Mouse (Mus musculus) T-helper 17 cell (primary cell): ENCODE measurements at regions not wholly inside any gene's neighbourhood (a gene's known extent, or its start where the extent isn't known, plus 50 kb on each side); places are given as distances from the start of the nearest gene placed in this dataset.

ENCODE experiments used
- in situ Hi-C, 2 experiments: fragments of 300-600 bp; cut with MboI, MseI; formaldehyde crosslinking; loops; 1 replicate in 1 of 2; 2 replicates in 1 of 2; pipeline ENCODE4 v1.15.1; 2025; ENCODE audit warnings: high pct_unique_total_duplicates in 2 of 2

DNA sequence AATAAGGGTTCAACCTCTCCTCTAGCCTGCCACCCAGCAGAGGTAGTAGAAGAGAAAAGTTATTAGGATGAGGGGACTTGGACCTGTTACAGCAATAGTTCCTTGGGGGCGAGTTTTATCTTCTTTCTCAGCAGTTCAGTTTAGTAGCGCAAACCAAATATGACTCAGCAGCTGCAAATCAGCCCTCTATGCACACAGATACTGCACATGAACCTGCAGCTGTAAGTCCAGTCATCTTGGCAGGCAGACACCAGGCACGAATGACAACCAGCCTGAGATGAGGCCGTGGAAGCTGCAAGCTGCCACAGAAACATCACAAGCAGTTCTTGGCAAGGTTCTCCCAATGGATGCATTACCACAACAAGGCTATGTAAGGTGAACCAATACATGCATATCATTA, 327.0 kb upstream of the Akr1e1 start:
- in situ Hi-C loops = loop anchor here (25.0 kb wide), 2 partner anchors 801 to 976 kb away; no protein-coding TSS in a partner anchor

DNA sequence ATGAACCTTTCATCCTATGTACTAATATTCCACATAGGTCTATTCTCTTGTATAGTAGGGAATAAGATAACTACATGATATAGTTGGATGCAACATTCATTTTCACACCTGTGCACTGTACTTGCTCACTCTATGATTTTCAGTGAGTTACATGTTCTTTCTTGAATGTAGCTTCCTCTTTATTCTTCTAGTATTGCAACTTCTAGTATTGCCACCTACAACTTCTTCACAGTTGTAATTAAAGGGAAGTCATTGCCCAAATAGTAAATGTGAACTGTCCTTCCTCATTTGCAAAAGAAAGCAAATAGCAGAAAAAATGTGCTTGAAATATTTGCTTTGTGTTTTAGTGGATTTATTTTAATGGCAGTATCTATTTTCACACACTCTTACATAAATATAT, 330.9 kb upstream of the Akr1e1 start:
- in situ Hi-C loops = loop anchor here (25.0 kb wide), 2 partner anchors 797 to 972 kb away; no protein-coding TSS in a partner anchor

DNA sequence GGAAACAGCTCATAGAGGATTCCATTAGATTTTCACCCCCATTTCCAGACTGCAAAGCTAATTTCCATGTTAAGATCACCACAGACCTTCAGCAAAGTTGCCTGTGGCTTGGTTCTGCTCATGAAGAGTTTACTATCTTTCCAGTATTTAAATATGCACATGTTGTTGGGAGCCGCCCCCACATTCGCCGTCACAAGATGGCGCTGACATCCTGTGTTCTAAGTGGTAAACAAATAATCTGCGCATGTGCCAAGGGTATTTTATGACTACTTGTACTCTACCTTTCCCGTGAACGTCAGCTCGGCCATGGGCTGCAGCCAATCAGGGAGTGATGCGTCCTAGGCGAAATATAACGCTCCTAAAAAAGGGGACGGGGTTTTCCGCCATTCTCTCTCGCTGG, 333.5 kb upstream of the Akr1e1 start:
- in situ Hi-C loops = loop anchor here (25.0 kb wide), 2 partner anchors 795 to 970 kb away; no protein-coding TSS in a partner anchor

GRCm38 (mm10) chr13:4943046-4943445, 334.1 kb upstream of the Akr1e1 start:
- in situ Hi-C loops = loop anchor here (25.0 kb wide), 2 partner anchors 794 to 969 kb away; no protein-coding TSS in a partner anchor

GRCm38 (mm10) chr13:4955384-4955783, 346.4 kb upstream of the Akr1e1 start:
- in situ Hi-C loops = no loop called here

DNA sequence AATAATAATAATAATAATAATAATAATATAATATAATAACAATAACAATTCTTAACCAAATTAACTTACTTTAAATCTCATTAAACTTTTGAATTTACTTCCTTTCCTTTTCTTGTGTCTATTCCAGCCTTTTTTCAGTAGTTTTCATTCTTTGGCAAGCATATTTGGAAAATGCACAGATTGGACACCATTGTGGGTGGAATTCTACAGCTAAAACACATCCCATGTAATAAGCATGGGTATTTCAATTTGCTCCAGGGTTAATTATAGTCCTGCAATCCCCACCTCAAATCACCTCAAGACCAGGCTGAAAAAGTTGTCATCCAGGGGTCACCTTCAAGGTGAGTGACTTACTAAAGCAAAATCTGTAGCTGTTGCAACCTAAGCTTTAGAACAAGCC, 355.9 kb upstream of the Akr1e1 start:
- in situ Hi-C loops = loop anchor here in 1 of 2 experiments (5.0 kb wide), 2 partner anchors 42 to 48 kb away; no protein-coding TSS in a partner anchor

- in situ Hi-C loops = loop anchor here in 1 of 2 experiments (5.0 kb wide), 1 partner anchor 42 kb away; no protein-coding TSS in a partner anchor
Observed at GRCm38 (mm10) chr13:4970081-4970892, 361.3 kb upstream of the Akr1e1 start.

GRCm38 (mm10) chr13:4971472-4972067, 362.6 kb upstream of the Akr1e1 start:
- in situ Hi-C loops = loop anchor here in 1 of 2 experiments (5.0 kb wide), 1 partner anchor 41 kb away; no protein-coding TSS in a partner anchor

DNA sequence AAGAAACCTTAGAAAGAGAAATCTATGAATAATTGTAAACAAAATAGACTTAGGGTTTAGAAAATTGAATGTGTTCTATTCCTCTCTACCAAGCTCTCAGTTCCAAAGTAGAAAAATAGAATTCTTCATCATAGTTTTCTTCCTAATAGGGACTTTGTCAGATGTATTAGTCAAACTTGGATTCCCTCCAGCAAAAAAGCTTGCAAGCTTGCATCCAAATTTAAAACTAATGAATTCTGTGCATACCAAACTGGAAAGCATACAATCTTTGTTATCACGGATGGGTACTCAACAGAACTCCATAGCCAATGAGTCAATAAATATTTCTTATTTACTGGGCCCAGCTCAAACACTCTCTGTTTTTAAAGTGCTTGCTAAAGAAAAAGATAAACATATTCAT, 383.9 kb upstream of the Akr1e1 start:
- in situ Hi-C loops = no loop called here

- in situ Hi-C loops = loop anchor here in 1 of 2 experiments (5.0 kb wide), 1 partner anchor 41 kb away; no protein-coding TSS in a partner anchor
Observed at GRCm38 (mm10) chr13:5008296-5008695, 399.3 kb upstream of the Akr1e1 start.

DNA sequence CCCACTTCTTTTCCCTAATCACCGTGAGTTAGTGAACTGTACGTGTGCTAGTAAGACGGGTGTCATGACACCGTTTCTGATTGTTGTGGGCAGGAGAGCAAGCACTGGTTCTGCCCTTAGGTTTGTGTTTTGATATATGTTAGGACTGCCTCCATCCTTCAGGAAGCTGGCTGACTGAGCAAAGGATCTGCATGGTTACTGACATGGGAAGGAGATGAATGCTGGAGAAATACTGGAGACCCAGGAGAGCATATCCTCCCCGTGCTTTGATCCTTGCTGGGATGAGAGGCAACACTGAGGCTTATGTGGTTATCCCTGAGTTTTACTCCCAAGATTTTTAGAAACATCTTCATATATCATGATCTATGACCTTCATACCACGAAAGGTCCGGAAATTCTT, 413.5 kb upstream of the Akr1e1 start:
- in situ Hi-C loops = no loop called here

- in situ Hi-C loops = no loop called here
Observed at GRCm38 (mm10) chr13:5059859-5060258, 450.9 kb upstream of the Akr1e1 start.

DNA sequence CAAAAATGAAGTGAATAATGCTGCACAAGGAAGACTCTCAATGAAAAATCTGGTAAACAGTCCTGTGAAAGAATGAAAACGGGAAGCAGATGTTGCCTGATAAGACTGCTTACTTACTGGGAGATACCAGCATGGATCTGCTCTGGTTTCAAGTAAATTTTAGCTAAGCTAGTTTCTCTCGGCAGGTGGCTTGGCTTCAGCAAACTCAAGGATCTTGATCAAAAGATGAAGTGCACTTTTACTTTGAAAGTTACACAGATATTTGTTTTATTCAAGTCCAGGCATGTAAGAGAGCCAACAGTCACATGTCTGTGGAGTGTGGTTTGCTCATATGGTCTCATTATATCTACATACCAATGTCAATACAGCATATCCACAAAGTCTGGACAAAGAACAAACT, 451.5 kb upstream of the Akr1e1 start:
- in situ Hi-C loops = no loop called here

- in situ Hi-C loops = no loop called here
Observed at GRCm38 (mm10) chr13:5107454-5107853, 498.5 kb upstream of the Akr1e1 start.

- in situ Hi-C loops = no loop called here
Observed at GRCm38 (mm10) chr13:5154911-5155310, 545.9 kb upstream of the Akr1e1 start.

DNA sequence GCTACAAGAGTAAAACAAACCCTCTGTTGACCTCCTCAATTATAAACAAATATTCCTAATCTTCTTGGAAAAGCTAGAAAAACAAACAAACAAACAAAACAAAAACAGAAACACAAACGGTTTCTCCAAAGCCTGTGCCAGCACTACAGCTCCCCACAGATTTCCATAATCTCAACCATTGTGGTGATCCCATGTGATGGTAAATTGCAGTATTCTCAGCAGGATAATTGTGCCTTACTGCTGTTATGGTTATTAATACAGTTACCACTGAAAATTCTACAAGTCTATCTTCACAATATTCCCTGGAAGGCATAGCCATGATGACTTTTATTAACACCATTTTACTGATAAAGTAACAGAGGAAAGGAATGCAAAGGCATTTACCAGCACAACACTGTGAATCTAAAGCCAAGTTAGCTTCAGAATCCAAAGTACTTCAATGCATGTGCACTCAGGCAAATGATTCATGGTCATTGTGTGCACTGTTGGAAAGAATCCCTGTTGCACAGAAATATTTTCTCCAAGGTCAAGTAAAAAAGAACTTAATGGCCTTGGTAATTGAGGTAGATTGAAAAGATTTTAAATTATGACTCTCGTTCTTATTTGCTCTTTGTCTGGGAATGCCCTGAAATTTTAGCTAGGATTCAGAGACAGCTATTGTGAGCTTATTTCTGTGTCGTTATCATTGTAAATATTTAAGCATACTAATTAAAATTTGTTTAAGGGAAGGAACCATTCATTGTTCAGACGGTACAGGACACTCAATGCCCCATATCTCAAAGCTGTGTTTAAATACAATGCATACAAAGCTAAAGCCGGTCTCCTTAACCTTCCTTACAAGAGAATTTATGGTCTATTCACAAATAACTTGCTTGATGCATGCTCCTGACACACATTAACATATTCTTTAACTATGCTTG, 551.1 kb upstream of the Akr1e1 start:
- in situ Hi-C loops = no loop called here

- in situ Hi-C loops = no loop called here
Observed at GRCm38 (mm10) chr13:5166716-5167115, 557.7 kb upstream of the Akr1e1 start.

DNA sequence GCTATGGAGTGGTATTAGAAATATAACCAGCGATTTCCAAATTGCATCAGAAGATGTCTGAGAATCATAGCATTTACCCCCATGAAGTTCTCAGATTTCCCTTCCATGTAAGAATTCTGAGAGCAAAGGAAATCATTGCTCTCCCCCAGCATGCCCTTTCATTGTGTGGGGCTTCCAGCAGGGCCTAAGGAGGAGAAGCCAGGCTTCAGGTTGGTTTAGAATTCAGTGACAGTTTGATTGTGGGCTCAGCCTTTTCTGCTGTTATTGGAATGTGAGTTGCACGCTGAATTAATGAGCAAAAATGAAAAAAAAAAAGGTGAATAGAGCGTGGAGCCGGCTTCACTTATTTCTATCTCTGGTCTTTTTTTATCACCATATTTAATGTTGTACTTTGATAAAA, 570.0 kb upstream of the Akr1e1 start:
- in situ Hi-C loops = no loop called here

DNA sequence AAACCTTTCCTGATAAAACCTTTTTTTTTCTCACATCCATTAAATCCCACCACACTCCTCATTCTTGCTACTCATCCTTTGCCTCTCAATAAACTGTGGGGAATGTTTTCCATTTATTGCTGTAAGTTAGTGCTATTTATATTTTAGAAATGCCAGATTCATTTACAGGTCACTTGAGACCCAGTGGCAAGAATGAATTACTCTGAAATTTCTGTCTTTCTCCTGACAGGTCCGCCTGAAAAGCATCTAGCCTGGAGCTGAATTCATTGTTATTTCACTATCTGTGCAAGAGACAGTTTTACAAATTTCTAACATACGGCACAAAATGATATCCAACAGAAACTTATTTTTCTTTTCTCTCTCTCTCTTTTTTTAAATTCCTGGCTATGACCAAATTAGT, 570.6 kb upstream of the Akr1e1 start:
- in situ Hi-C loops = no loop called here

- in situ Hi-C loops = loop anchor here in 1 of 2 experiments (10.0 kb wide), 1 partner anchor 639 kb away; no protein-coding TSS in a partner anchor
Observed at GRCm38 (mm10) chr13:5185237-5185800, 576.3 kb upstream of the Akr1e1 start.

DNA sequence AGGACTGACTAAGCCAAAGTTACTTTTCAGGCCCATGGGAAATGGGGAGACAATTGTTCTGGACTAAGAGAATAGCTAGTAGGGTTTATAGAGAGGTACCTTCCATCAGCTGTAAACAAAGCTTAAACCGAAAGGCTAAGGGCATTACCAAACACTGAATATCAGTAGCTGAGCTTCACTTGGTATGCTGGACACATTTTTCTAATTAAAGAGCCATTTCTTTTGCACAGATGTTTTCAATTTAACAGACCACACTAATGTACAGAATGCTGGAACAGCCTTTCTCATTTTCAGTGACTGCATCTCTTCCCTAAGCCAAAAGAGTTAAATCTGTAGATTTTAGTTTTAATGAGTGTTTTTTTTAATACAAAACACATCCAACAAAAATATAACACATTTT, 593.8 kb upstream of the Akr1e1 start:
- in situ Hi-C loops = loop anchor here in 1 of 2 experiments (10.0 kb wide), 1 partner anchor 938 kb away; no protein-coding TSS in a partner anchor
